Mouse (Mus musculus): Measurements from ENCODE around the gene Prkce. TPM values are rescaled to one million over a fixed set of nuclear protein-coding genes. Genes with fewer than 3 reads are reported as not detected.

The Prkce gene
- total and polyA plus RNA-seq, 2 experiments from 2014 or later = 91.3 to 94.3 TPM

GRCm38 (mm10) chr17:86592991-86593586 is 425.5 kb downstream of the Prkce start:
- H3K9me3 ChIP-seq (ENCODE audit: low read length) = no peaks in the 10 kb centered on the region
- ATAC-seq (no peak), DNase-seq (no peak)
- H3K4me2 ChIP-seq (ENCODE audit: low read depth) = no peak overlapping the region
- no peaks in the 10 kb centered on the region for H3K27me3 ChIP-seq (ENCODE audit: insufficient read depth, low read length)
- H3K27ac ChIP-seq (ENCODE audit: low read depth, low read length) = no peak overlapping the region
- H3K36me3 ChIP-seq (ENCODE audit: insufficient read depth) = 0 out of 2 replicates have a peak, but pooled peaks cover 10% of the 10 kb centered on the region
- no peak for TF ChIP-seq CTCF (IDR thresholded peaks at IDR 0.05; ENCODE audit: low read depth)
- H3K4me1 ChIP-seq (ENCODE audit: insufficient read depth) = no peaks in the 10 kb centered on the region
- 61% methylated on average over 6 of the region's 6 CpGs for WGBS
- no peak overlapping the region for H3K9ac ChIP-seq
- H3K4me3 ChIP-seq (ENCODE audit: low read depth, low read length) = no peak overlapping the region

- WGBS = 83% methylated on average over 9 of the region's 9 CpGs
- H3K36me3 ChIP-seq (ENCODE audit: insufficient read depth) = 0 out of 2 replicates have a peak, but pooled peaks cover 3% of the 10 kb centered on the region
These were observed 427.9 kb downstream of the Prkce start for GRCm38 (mm10) chr17:86595526-86595925.

GRCm38 (mm10) chr17:86601116-86601515 is 433.5 kb downstream of the Prkce start:
- TF ChIP-seq CTCF (IDR thresholded peaks at IDR 0.05; ENCODE audit: low read depth) = no peak
- Histone ChIP-seq H3K4me3 (ENCODE audit: low read depth, low read length) (no peak overlapping the region), H3K4me2 (ENCODE audit: low read depth) (no peak overlapping the region), H3K27ac (ENCODE audit: low read depth, low read length) (no peak overlapping the region), H3K27me3 (ENCODE audit: insufficient read depth, low read length) (no peaks in the 10 kb centered on the region), H3K36me3 (ENCODE audit: insufficient read depth) (no peaks in the 10 kb centered on the region), H3K9ac (no peak overlapping the region), H3K4me1 (ENCODE audit: insufficient read depth) (no peaks in the 10 kb centered on the region), H3K9me3 (ENCODE audit: low read length) (no peaks in the 10 kb centered on the region)
- DNase-seq (no peak), ATAC-seq (no peak)
- 84% methylated on average over 6 of the region's 6 CpGs for WGBS

More at GRCm38 (mm10) chr17:86595526-86595925, 427.9 kb downstream of the Prkce start:
- Histone ChIP-seq H3K4me3 (ENCODE audit: low read depth, low read length) (no peak overlapping the region), H3K4me1 (ENCODE audit: insufficient read depth) (no peaks in the 10 kb centered on the region), H3K4me2 (ENCODE audit: low read depth) (no peak overlapping the region), H3K9ac (no peak overlapping the region), H3K27me3 (ENCODE audit: insufficient read depth, low read length) (no peaks in the 10 kb centered on the region), H3K9me3 (ENCODE audit: low read length) (no peaks in the 10 kb centered on the region), H3K27ac (ENCODE audit: low read depth, low read length) (no peak overlapping the region)
- DNase-seq (no peak), ATAC-seq (no peak)
- no peak for TF ChIP-seq CTCF (IDR thresholded peaks at IDR 0.05; ENCODE audit: low read depth)

- Histone ChIP-seq H3K27ac (ENCODE audit: low read depth, low read length) (no peak overlapping the region), H3K4me3 (ENCODE audit: low read depth, low read length) (no peak overlapping the region), H3K36me3 (ENCODE audit: insufficient read depth) (no peaks in the 10 kb centered on the region), H3K9ac (no peak overlapping the region), H3K4me2 (ENCODE audit: low read depth) (no peak overlapping the region), H3K4me1 (ENCODE audit: insufficient read depth) (no peaks in the 10 kb centered on the region), H3K9me3 (ENCODE audit: low read length) (no peaks in the 10 kb centered on the region), H3K27me3 (ENCODE audit: insufficient read depth, low read length) (no peaks in the 10 kb centered on the region)
- ATAC-seq = no peak
- no peak for DNase-seq
- WGBS = 83% methylated on average over 2 of the region's 2 CpGs
- no peak for TF ChIP-seq CTCF (IDR thresholded peaks at IDR 0.05; ENCODE audit: low read depth)
These were observed 434.3 kb downstream of the Prkce start for GRCm38 (mm10) chr17:86601901-86602300.

GRCm38 (mm10) chr17:86603848-86604444 is 436.4 kb downstream of the Prkce start:
- H3K27me3 ChIP-seq (ENCODE audit: insufficient read depth, low read length) = no peaks in the 10 kb centered on the region
- H3K9ac ChIP-seq = no peak overlapping the region
- no peaks in the 10 kb centered on the region for H3K36me3 ChIP-seq (ENCODE audit: insufficient read depth)
- H3K27ac ChIP-seq (ENCODE audit: low read depth, low read length) = no peak overlapping the region
- H3K9me3 ChIP-seq (ENCODE audit: low read length) = no peaks in the 10 kb centered on the region
- H3K4me2 ChIP-seq (ENCODE audit: low read depth) = no peak overlapping the region
- H3K4me3 ChIP-seq (ENCODE audit: low read depth, low read length) = no peak overlapping the region
- 85% methylated on average over 5 of the region's 5 CpGs for WGBS
- no peak for DNase-seq
- TF ChIP-seq CTCF (IDR thresholded peaks at IDR 0.05; ENCODE audit: low read depth) = no peak
- H3K4me1 ChIP-seq (ENCODE audit: insufficient read depth) = no peaks in the 10 kb centered on the region
- ATAC-seq = no peak

GRCm38 (mm10) chr17:86607981-86608380 is 440.4 kb downstream of the Prkce start:
- DNase-seq = no peak

GRCm38 (mm10) chr17:86610271-86610969 is 442.8 kb downstream of the Prkce start:
- Histone ChIP-seq H3K4me2 (ENCODE audit: low read depth) (no peak overlapping the region), H3K9me3 (ENCODE audit: low read length) (no peaks in the 10 kb centered on the region)
- no peak for ATAC-seq

More at GRCm38 (mm10) chr17:86607981-86608380, 440.4 kb downstream of the Prkce start:
- Histone ChIP-seq H3K27ac (ENCODE audit: low read depth, low read length) (no peak overlapping the region), H3K9me3 (ENCODE audit: low read length) (no peaks in the 10 kb centered on the region), H3K9ac (no peak overlapping the region), H3K4me1 (ENCODE audit: insufficient read depth) (no peaks in the 10 kb centered on the region), H3K4me2 (ENCODE audit: low read depth) (no peak overlapping the region), H3K36me3 (ENCODE audit: insufficient read depth) (no peaks in the 10 kb centered on the region), H3K27me3 (ENCODE audit: insufficient read depth, low read length) (no peaks in the 10 kb centered on the region), H3K4me3 (ENCODE audit: low read depth, low read length) (no peak overlapping the region)
- no peak for ATAC-seq
- TF ChIP-seq CTCF (IDR thresholded peaks at IDR 0.05; ENCODE audit: low read depth) = no peak
- 94% methylated on average over 4 of the region's 4 CpGs for WGBS

More at GRCm38 (mm10) chr17:86610271-86610969, 442.8 kb downstream of the Prkce start:
- Histone ChIP-seq H3K9ac (no peak overlapping the region), H3K27me3 (ENCODE audit: insufficient read depth, low read length) (no peaks in the 10 kb centered on the region), H3K36me3 (ENCODE audit: insufficient read depth) (no peaks in the 10 kb centered on the region), H3K4me3 (ENCODE audit: low read depth, low read length) (no peak overlapping the region), H3K27ac (ENCODE audit: low read depth, low read length) (no peak overlapping the region), H3K4me1 (ENCODE audit: insufficient read depth) (no peaks in the 10 kb centered on the region)
- WGBS = 82% methylated on average over 8 of the region's 8 CpGs
- TF ChIP-seq CTCF (IDR thresholded peaks at IDR 0.05; ENCODE audit: low read depth) = no peak
- DNase-seq = no peak

All from forebrain, postnatal 0 days (tissue).